In the genomic region with DNA sequence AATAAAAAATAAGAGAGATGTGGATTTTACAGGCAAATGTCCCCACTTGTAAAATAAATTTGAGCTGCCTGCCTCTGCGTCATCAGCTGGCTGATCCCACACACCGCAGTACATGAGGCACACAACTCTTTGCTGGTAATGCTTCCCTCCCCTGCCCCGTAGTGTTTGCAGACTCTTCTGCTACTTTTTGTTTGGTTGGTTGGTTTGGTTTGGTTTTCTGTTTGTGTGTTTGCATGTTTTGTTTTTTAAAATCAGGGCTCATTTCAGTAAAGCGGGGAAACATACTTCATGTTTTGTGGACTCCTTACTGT, we compare ENCODE assay signal across 16 mouse cellular contexts.
DNase-seq lines count a peak whose midpoint lies in the region; ATAC-seq and TF ChIP-seq lines count a peak whose summit lies in the region.
"Had no signal": no experiment of that assay in that cellular context is flagged by ENCODE, and none has a peak within 500 bp of the region (broad histone marks: within the 10 kb centered on the region; RNA-seq: fewer than 3 reads in every experiment).

No protein-coding gene starts in this region.

- no peak for TF ChIP-seq POLR2A in embryonic fibroblast, embryonic 13.5 days (IDR thresholded peaks at IDR 0.05; ENCODE audit: low read depth, low read length)

- no peaks in the 10 kb centered on the region for H3K27me3 ChIP-seq in heart, embryonic 11.5 days (ENCODE audit: control insufficient read depth, insufficient read depth, low read length)
- no peaks in the 10 kb centered on the region for H3K27me3 ChIP-seq in lung, embryonic 14.5 days (ENCODE audit: insufficient read depth, low read length)
- no peaks in the 10 kb centered on the region for H3K27me3 ChIP-seq in limb, embryonic 15.5 days
- H3K27me3 ChIP-seq: hindbrain, embryonic 15.5 days had no signal

- no peaks in the 10 kb centered on the region for H3K4me1 ChIP-seq in heart, embryonic 11.5 days (ENCODE audit: control insufficient read depth, insufficient read depth, low read length)
- H3K4me1 ChIP-seq in lung, embryonic 14.5 days (ENCODE audit: insufficient read depth), result no peaks in the 10 kb centered on the region
- H3K4me1 ChIP-seq in embryonic fibroblast, embryonic 13.5 days (ENCODE audit: control insufficient read depth, insufficient read depth, low read length), result peaks cover 16% of the 10 kb centered on the region
- H3K4me1 ChIP-seq in limb, embryonic 15.5 days, result peaks cover 9% of the 10 kb centered on the region; the same call in 1 of the 2 replicates
- H3K4me1 ChIP-seq: hindbrain, embryonic 15.5 days had no signal

- no peak overlapping the region for H3K9ac ChIP-seq in heart, embryonic 11.5 days (ENCODE audit: low read depth, low read length)
- no peak overlapping the region for H3K9ac ChIP-seq in lung, embryonic 14.5 days
- no peak overlapping the region for H3K9ac ChIP-seq in limb, embryonic 15.5 days
- H3K9ac ChIP-seq: hindbrain, embryonic 15.5 days; liver, embryonic 14.5 days had no signal

- DNase-seq in heart, postnatal 4 days, result peak; percentile 8
- DNase-seq in lung, embryonic 14.5 days, result no peak
- no peak for DNase-seq in lung, postnatal 36 days
- DNase-seq in natural killer cell, adult 2 months (ENCODE audit: low spot score in 2 of 2), result no peak
- DNase-seq in embryo, embryonic 10 days (ENCODE audit: low spot score), result no peak
- DNase-seq: adrenal gland, adult 8-10 months; cerebellum, adult 2 months; heart, adult 2 months; kidney, adult 9 months; midbrain, embryonic 14.5 days had no signal

- H3K9me3 ChIP-seq in heart, embryonic 11.5 days (replicated peaks; ENCODE audit: control insufficient read depth, low read length), result no peaks in the 10 kb centered on the region
- no peaks in the 10 kb centered on the region for H3K9me3 ChIP-seq in lung, embryonic 14.5 days (ENCODE audit: low read depth, low read length)
- no peaks in the 10 kb centered on the region for H3K9me3 ChIP-seq in limb, embryonic 15.5 days
- H3K9me3 ChIP-seq: hindbrain, embryonic 15.5 days had no signal

- H3K4me2 ChIP-seq in heart, embryonic 11.5 days, result no peak overlapping the region
- no peak overlapping the region for H3K4me2 ChIP-seq in lung, embryonic 14.5 days
- H3K4me2 ChIP-seq in limb, embryonic 15.5 days, result no peak overlapping the region
- H3K4me2 ChIP-seq: hindbrain, embryonic 15.5 days had no signal

- 81% methylated on average over 4 of the region's 4 CpGs for WGBS in heart, embryonic 11.5 days (ENCODE audit: insufficient replicate concordance)
- WGBS in lung, embryonic 14.5 days, result 48% methylated on average over 4 of the region's 4 CpGs
- WGBS in limb, embryonic 15.5 days, result 54% methylated on average over 4 of the region's 4 CpGs

- no peaks in the 10 kb centered on the region for H3K36me3 ChIP-seq in heart, embryonic 11.5 days (ENCODE audit: control insufficient read depth, insufficient read depth, low read length)
- no peaks in the 10 kb centered on the region for H3K36me3 ChIP-seq in lung, embryonic 14.5 days (ENCODE audit: insufficient read depth)
- H3K36me3 ChIP-seq in limb, embryonic 15.5 days, result no peaks in the 10 kb centered on the region
- H3K36me3 ChIP-seq: hindbrain, embryonic 15.5 days had no signal

- no peak overlapping the region for H3K27ac ChIP-seq in heart, embryonic 11.5 days (ENCODE audit: low read depth, low read length)
- H3K27ac ChIP-seq in lung, embryonic 14.5 days (ENCODE audit: low read depth), result peak overlapping the region; percentile 2; the same call in 1 of the 2 replicates
- H3K27ac ChIP-seq in embryonic fibroblast, embryonic 13.5 days (ENCODE audit: insufficient read depth, low read length), result peak overlapping the region; percentile 92
- H3K27ac ChIP-seq in limb, embryonic 15.5 days, result peak overlapping the region; percentile 40; the same call in 1 of the 2 replicates
- H3K27ac ChIP-seq: heart, adult 2 months; hindbrain, embryonic 15.5 days; liver, embryonic 14.5 days had no signal

- no peak for ATAC-seq in heart, embryonic 11.5 days (replicated peaks; ENCODE audit: insufficient number of reproducible peaks, low FRiP score, low TSS enrichment)
- ATAC-seq in lung, embryonic 14.5 days (ENCODE audit: insufficient read depth), result peak; percentile 86
- ATAC-seq in limb, embryonic 15.5 days (ENCODE audit: insufficient number of reproducible peaks, low FRiP score, low TSS enrichment, low read depth), result peak; percentile 54; the same call in 1 of the 2 replicates
- ATAC-seq: forebrain, embryonic 16.5 days had no signal

- no peak for TF ChIP-seq CTCF in lung, embryonic 14.5 days (IDR thresholded peaks at IDR 0.05; ENCODE audit: low read depth)
- TF ChIP-seq CTCF in embryonic fibroblast, embryonic 13.5 days (IDR thresholded peaks at IDR 0.05; ENCODE audit: borderline replicate concordance, insufficient read depth, low read length), result no peak

- no peak overlapping the region for H3K4me3 ChIP-seq in heart, embryonic 11.5 days (ENCODE audit: low read depth, low read length)
- no peak overlapping the region for H3K4me3 ChIP-seq in lung, embryonic 14.5 days (ENCODE audit: low read depth, low read length)
- no peak overlapping the region for H3K4me3 ChIP-seq in embryonic fibroblast, embryonic 13.5 days (ENCODE audit: insufficient read depth, low read length)
- no peak overlapping the region for H3K4me3 ChIP-seq in limb, embryonic 15.5 days
- H3K4me3 ChIP-seq: heart, adult 2 months; hindbrain, embryonic 15.5 days had no signal
